Mouse (Mus musculus) lung, postnatal 4 days (tissue): ENCODE measurements around the gene Zscan29.
A peak's percentile ranks its signal among the peaks of the same experiment; 100 is the strongest.

ENCODE experiments used
- DNase-seq, 2 experiments: peaks; one replicate each; pipeline ENCODE4 v3.0.0; 2021

Zscan29 gene

DNA sequence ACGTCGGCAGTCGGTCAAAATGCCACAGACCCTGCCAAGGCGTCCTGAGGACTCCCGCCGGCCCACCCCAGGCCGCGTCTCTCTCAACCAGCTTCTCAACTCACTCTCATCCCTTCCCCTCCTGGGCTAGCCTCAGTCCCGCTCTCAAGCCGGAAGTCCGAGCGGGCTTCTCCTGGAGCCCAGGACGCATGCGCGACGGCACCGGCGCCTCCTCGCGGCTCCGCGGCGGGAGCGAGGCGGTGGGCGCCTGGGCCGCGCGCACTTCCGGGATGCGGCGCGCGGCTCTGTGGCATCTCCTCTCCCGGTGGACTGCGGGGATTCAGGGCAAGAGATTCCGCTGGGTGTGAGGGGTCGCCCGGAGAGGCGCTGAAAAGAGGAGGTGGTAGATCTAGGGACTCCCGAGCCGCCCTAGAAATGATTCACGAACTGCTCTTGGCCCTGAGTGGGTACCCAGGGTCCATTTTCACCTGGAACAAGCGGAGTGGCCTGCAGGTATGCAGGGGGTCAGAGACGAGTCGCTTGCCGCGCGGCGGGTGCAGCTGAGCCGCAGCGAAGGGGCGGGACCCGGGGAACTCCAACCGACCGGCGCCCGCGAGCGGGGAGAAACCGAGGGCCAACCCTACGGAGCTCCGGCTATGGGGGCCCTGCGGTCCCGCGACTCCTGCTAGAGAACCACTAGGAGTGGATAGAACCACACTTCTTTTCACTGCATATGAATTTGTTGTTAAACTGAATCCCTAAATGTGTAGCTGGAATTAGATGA lies at the start of gene Zscan29:
Zscan29 (minus strand) TSS at position 146 of the 763 bp plus-strand sequence.
- DNase-seq, result peak; percentile 93 to 95

DNA sequence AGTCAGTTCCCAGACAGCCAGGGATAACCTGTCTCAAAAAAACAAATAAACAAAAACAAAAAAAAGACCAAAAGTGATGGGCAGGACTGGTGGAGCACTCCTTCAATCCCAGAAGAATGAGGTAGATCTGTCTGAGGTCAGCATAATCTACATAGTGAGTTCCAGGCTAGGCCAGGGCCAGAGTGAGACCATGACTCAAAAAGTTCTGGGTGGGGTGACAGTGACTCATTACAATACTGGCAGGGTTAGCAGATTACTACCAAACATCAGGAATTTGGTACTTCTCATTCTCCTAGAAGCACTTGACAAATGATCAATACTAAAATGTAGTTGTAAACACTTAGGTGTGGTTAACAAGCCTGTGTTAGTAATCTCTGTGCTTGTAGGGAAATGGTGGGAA lies 49.1 kb upstream of the Zscan29 start:
- DNase-seq, result no peak

DNA sequence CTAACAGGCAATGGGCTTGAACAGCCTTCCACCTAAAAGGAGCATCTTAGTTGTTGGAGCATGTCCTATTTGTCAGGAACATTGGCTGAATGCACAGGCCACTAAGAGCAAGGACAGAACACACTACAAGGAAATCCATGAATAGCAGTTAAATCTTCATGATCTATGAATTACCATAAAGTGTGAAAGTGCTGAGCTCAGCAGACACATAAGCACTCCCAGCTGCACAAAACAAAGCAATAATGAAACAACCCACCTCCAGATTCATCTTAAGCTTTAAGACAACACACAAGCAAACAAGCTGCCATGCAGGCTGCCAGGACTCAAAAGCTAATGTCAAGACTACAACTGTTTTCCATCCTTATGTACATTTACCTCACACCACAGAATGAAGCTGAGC lies 48.3 kb upstream of the Zscan29 start:
- DNase-seq, result no peak

DNA sequence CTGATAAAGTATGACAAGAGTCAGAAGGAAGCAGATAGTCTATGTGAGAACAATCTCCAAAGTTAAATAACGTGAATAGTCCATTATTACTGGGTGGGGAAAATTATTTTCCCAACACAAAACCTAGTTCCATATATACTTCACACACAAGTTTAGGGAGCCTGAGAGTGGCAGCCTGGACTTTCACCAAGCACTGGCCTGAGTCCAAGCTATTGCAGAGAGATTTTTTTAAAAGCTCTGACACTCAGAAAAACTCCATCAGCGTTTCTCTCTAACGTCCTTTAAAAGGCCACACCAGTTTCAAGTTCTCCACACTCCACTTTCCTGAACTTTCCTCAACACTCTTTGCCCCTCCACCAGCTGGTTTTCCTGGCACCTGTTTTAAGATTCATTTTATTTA lies 43.6 kb upstream of the Zscan29 start:
- DNase-seq, result no peak

DNA sequence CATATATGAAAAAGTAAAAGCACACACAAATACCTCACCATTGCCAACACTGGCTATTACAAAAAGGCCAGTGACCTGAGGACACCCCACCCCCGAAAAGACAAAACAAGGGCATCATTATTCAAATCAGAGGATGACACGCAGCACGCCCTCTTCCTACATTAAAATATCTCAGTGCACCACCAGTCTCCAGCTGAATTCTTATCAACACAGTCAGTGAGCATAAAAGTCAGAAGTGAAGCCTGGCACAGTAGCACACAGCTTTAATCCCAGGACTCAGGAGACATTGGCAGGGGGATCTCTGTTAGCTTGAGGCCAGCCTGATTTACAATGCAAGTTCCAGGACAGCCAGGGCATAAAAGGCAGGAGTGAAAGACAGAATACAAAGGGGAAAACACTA lies 35.6 kb upstream of the Zscan29 start:
- DNase-seq, result no peak

DNA sequence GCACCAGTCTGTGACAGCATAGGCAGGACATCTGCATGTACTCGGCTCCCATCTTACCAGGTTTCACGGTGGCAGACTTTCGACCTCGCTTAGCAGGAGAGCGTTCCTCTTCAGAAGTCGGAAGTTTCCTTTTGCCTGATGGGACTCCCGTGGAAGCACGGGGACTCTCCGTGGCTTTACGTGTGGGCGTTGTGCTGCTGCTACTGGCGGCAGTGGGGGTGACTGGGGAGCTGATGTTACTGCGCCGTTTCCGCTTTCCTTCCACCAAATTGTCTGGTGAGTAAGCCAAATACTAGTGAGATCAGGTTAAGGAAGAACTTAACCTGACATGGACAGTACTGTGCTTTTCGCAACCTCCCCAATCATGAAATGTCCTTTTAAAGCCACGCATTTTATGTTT lies 33.4 kb upstream of the Zscan29 start:
- DNase-seq, result no peak

DNA sequence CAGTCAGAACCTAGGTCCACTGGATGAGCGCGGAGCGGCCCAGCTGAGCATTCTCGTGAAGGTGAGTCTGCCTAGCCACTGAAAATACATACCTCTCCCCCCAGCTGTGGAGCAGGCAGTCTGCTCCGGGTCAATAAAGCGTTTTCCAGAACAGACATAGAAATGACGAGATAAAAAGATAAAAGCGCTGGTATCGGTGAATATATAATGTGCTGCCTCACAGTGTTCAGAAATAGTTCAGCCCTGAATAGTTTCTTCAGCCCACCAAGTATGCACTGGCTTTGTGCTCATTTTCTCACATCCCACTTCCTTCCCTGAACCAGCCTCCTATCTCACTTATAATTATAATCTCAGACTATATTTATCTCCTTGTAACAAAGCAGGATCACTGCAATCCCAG lies 24.5 kb upstream of the Zscan29 start:
- no peak for DNase-seq

DNA sequence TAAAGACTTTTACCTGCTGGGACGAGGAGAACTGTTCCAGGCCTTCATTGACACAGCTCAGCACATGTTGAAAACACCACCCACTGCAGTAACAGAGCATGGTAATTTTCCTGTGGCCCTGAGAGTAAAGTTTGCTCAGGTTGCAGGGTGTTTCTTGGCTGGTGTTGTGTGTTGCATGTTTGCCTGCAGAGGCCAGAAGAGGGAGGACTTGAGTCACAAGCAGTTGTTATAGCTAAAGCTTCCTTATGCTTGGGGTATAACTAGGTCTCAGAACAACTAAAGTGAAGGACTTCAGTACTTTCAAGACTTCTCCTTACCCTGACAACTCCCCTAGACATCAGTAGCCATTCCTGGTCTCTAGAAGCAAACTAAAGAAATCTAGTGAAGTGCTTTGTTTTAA lies 17.6 kb upstream of the Zscan29 start:
- DNase-seq, result no peak

DNA sequence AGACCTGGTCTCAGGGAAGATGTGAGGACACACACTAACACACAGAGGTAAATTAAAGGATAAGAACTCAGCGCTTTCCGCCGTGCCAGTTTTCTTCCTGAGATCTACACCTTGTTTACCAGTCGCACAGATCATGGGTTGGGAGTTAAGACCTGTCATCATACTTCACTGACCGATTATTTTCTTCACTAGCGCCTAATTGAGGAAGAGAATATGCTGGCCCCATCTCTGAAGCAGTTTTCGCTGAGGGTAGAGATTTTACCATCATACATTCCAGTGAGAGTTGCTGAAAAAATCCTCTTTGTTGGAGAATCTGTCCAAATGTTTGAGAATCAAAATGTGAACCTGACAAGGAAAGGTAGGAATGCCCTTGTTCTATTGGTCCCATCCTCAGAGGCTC lies 13.2 kb upstream of the Zscan29 start:
- DNase-seq, result no peak

DNA sequence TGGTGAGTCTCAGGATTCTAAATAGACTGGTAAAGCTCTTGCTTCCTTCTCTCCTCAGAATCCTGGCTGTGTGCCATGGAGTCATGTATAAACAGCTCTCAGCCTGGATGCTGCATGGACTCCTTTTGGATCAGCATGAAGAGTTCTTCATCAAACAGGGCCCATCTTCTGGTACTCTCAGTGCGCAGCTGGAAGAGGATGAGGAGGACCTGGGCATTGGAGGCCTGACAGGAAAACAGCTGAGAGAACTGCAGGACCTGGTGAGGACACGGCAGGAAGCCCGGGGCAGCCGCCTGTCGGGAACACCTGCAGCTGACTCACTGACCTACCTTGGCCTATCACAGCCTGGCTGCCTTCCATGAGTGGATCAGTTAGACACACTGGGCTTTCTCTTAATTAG lies 12.5 kb upstream of the Zscan29 start:
- DNase-seq, result no peak

DNA sequence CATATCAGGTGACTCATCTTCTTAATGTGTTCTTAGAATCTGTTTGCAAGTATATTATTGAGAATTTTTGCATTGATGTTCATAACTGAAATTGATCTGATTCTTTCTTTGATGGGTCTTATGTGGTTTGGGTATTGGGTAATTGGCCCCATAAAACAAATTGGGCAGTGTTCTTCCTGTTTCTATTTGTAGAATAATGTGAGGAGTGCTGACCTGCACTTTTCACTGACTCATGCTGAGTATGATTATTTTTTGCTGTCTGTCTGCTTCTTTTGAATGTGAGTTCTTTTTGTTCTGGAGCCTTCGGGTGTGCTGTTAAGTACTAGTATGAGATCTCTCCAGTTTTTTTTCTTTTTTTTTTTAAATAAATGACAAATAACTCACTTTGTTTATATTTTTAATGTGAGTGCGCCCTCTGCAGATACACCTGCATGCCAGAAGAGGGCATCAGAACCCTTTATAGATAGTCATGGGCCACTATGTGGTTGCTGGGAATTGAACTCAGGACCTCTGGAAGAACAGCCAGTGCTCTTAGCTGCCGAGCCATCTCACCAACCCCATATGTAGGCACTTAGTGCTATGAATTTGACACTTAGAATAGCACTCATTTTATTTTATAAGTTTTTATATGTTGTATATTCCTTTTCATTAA lies 8.0 kb upstream of the Zscan29 start:
- no peak for DNase-seq

DNA sequence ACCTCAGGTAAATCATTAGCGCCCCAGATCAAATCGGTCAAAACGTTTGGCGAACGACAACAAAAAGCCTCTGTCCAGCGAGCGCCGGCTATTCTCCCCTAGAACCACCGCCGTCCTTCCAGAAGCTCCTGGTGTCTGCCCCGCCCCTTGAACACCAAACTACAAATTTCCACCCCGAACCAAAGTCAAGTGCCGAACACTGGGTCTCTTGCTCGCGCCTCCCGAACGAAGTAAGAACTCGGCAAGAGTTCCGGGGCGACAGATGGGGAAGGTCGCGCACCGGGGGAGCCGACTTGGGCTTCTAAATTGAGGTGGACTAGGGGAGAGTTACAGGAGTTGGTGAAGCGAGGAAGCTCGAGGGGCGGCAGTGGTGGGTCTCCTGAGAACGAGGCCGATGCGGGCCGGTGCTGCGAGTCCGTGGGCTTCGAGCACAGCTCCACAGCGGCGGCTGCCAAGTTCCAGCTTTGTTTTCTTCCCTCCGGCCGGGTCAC lies 399 bp downstream of the Zscan29 start, which contains the start of gene Tubgcp4:
Tubgcp4 (plus strand) TSS at position 174 of the 491 bp plus-strand sequence.
- no peak for DNase-seq

DNA sequence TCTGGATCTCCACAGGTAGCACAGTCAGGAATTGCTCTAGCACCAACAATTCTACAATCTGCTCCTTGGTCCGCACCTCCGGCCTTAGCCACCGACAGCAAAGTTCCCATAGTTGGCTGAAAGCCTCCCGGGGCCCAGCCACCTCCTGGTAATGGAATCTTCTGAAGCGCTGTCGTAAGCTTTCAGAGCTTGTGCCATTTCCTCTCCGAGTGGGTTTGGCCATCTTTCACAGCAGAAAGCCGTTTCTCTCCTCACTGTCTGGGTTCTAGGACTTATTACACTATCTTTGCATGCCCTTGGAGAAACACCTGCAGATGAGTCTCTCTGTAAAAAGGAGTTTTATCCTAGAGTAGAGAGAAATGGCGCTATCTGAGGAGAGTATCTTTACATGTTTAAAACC lies 1.0 kb downstream of the Zscan29 start:
- peak; percentile 52 to 56 for DNase-seq

DNA sequence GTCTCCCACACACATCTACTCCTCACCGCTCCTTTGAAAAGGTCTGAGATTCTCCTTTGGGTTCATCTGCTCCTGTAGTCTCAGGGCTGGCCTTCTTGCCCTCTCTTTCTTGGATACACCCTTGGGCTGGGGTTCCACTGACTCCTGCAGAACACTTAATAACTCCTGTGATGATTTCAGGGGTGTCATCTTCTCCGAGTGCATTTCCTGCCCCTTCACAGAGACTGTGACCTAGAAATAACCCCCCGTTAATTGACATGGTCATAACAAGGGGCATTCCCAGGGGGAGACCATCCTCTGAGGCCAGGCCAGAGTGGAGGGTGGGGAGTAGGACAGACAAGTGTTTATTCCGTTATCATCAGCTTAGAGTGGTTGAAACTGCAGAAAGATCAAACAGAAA lies 1.8 kb downstream of the Zscan29 start:
- DNase-seq, result no peak

DNA sequence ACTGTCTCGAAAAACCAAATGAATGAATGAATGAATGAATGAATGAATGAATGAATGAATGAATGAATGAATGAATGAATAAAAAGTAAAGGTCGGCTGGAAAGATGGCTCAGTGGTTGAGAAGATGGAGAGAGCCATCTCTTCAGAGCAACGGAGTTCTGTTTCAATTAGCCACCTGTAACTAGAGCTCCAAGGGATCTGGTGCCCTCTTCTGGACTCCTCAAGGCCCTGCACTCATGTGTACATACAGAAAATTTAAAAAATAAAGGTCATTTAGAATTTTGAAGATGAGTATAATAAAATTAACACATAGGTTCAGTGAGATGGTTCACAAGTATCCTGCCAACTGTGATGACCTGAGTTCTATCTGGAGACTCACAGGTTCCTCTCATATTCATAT lies 17.8 kb downstream of the Zscan29 start:
- DNase-seq, result no peak

DNA sequence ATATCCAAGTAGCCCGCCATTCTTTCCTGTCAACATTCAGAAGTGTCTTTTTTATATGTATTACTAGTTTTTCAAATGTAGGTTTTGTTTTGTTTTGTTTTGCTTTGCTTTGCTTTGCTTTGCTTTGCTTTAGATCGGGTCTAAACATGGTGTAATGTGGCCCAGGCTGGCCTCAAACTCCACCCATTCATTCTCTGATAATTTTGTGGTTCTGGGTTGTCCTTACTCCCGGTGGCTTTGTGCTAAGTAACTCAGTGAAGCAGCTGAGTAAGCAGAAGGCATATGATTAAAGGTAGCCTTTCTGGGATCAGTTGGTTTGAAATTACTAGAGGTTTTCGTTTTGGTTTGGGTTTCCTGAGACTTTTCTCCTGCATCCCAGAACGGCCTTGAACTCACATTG lies 21.2 kb downstream of the Zscan29 start:
- no peak for DNase-seq

DNA sequence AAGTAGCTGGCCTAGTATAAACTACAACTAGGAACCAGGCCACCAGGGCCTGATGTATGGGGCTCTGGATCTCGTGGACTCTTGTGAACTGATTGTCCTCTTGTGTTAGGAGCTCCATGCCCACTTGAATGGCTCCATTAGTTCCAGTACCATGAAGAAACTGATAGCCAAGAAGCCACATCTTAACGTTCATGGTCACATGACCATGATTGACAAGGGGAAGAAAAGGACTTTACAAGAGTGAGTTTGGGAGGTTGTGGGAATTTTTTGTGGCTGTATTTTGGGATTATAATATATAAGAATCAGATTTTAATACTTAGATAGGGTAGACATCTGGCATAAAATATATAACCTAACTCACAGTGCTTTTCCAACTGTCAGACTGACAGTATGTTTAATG lies 28.5 kb downstream of the Zscan29 start:
- no peak for DNase-seq

DNA sequence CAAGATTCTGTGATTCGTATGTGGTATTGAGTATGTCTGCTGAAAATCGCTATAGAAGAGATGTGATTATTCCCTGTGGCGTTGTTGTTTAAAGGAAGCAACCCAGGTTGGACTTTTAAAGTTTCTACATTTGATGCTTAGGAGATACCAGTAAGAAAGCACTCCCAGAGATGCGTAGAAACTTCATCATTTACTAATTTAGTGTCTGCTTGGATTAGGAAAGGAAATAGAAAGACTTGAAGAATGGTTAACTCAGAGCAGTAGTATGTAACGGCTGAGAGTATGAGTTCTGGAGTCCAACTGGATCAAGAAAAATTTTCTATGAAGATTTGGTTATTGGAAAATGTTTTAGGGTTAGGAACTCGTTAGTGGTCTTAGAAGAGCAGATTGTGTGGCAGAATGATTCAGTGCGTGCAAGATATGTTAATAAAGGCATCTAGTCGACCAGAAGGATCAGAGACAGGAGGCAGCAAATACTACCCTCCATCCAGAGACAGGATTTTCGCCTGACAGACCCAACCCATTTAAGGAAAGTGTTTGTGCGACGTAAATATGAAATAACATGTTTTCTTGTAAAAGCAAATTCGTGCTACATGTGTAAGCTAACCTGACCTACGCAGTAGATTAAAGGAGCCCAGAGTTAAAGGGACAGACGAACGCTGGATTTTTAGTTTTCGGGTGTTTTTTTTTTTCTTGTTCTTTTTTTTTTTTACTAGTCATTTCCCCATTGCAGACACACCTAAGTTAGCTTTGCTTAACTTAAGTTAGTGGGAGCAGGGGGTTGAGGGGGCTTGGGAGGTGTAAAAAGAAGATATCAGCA lies 29.5 kb downstream of the Zscan29 start:
- no peak for DNase-seq

DNA sequence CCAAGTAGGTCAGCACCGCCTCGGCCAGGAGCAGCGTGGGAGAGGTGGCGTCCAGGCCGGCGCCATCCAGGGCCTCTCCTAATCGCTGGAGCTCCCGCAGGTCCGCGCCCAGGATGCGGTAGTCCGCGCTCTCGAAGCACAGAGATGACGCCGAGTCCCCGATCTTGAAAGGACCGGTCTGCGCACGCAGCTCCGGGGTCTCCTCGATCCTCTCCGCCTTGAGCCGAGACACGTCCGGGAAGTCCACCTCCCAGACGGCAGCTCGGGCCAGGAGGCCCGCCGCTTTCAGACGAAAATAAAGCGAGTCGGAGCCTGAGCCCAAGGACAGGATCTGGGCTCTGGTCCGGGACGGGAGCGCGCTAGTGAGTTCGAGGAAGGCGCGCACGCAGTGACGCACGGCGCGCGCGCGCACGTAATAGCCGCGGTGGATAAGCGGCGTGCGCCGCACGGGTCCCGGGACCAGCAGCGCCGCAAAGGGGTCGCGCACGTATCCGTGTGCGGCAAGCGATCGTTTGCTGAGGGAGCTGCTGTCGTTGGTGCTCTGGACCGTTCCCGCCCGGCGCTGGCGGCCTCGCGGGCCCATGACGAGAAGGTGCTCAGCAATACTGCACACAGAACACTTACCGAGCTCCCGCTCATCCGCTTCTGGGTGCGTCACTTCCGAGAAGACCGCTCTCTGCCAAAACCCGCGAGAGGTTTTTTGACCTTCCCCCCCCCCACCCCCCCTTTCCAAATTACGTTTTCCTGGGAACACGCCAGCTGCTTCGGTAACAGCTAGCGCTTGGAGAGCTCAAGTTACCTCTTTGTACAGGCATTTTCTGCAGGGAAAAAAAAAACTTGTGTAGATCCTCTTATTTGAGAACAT lies 30.7 kb downstream of the Zscan29 start, which contains the start of the genes Adal and Lcmt2:
Adal (plus strand) TSS at position 411 of the 865 bp plus-strand sequence.
Lcmt2 (minus strand) TSS at position 636 of the 865 bp plus-strand sequence.
- DNase-seq, result peak; percentile 91 to 93

DNA sequence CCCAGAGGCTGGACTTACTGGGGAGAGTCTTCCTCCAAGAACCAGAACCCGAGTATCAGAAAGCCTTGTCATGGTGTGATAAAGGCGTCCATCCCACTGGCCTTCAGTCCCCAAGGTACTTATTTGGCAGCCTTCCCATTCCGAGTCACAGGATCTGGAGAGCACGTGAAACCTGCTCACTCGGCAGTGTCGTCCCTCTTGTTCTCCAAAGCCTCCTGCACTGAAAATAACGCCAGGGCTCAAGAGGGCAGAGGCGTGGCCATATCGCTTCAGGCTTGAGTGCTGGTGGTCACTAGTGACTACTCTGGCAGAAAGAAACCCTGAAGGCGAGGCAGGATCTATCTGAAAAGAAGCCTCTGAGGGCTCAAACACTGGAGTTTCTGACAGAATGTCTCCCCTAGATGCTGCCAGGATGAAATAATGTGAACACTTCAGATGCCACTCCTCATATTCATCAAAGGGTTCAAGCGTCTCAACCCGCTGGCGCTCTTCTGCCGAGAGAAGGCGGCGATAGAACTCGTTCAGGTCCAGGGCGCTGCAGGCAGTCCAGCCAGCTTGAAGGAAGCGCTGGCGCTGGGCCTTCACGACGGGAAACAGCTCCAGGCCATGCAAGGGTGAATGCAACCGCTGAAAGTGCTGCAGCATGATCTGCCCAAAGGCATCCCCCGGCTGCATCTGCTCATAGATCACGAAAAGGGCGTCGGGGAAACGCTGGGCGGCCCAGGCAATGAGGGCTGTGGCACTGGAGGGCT lies 31.5 kb downstream of the Zscan29 start:
- DNase-seq, result peak; percentile 48 to 71

DNA sequence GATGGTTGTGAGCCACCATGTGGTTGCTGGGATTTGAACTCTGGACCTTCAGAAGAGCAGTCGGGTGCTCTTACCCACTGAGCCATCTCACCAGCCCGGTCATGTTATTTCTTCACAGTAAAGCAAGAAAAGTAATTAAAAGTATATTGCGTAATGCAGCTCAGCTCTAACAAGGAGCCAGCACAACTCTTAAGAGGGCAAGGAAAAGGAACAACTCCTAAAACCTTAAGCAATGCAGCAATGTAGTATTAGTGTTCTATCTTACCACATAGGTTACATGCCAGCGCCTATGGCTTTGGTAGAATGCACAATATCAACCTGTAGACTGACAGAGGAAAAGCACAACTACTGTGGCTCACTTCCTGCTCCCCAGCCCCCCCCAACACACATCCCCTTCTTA lies 33.6 kb downstream of the Zscan29 start:
- DNase-seq, result no peak

DNA sequence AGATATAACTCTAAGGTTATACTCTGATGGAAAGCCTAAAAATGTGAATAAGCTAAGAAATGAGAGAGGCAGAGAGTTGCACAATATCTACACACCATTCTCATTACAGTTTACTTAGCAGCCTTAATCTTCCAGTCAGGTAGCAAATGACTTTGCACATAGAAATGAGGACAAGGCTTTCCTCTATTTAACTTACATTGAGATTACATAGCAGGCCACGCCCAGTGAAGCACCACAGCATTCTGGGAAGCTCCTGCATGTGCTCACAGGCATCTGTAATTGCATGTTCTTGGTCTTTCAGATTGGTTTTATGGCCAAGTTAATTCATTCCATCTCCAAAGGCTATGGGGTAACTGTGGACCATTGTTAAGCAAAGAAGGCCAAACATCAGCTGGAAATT lies 38.1 kb downstream of the Zscan29 start:
- DNase-seq, result no peak
